Mouse (Mus musculus) embryonic fibroblast, embryonic 13.5 days (primary cell): ENCODE measurements around the gene Klf16.

Experiments
- CTCF ChIP-seq: IDR thresholded peaks from 2 replicates; pipeline ENCODE4 v1.5.1; 2011; ENCODE audit warnings: mild to moderate bottlenecking, control low read depth, low read length, moderate library complexity, borderline replicate concordance; ENCODE audit not compliant: insufficient read depth
- POLR2A ChIP-seq: IDR thresholded peaks from 2 replicates; pipeline ENCODE4 v1.6.1; 2011; ENCODE audit warnings: low read depth, mild to moderate bottlenecking, control low read depth, low read length, moderate library complexity

DNA sequence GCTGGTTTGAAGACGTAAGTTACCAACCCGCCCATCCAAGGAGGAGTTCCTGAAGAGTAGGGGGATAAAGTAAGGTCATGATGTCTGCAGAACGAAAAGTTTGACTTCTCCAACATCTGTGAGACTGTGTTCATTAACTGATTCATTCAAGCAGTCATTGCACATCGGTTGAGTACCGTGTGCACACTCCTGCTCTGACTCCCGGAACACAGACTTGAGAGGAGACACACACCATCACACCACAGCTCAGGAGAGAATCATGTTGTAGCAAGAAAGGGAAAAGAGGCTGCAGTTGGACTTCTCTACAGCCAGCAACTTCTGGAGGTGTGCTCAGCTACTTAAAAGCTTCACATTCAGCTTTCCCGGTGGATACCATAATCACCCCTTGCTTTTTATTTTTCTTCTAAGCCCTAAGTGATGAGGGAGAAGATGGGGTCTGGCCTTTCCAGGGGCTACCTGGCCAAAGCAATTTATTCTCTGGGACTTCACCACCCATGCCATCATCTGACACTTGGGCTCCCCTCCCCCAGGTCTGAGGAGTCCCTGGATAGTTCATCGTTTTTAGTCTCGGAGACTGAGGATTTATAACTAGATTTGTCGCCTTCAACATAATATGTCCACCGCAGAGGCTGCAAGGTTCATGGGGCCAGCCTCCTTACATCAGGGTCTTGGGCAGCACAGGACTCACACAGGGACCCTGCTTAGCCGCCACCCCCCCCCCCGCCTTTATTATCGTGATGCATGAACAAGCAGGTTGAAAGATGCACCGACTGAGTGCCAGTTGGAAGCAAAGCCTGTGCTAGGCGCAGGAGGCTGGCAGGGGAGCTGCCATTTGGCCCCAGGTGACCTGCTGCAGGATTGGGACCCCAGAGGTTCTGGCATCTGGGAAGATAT lies 43.9 kb upstream of the Klf16 start:
- TF ChIP-seq POLR2A: no peak
- no peak for TF ChIP-seq CTCF
